Mouse (Mus musculus) heart, embryonic 15.5 days (tissue): ENCODE measurements around the gene 4930516K23Rik. TPM values are rescaled to one million over a fixed set of nuclear protein-coding genes. Genes with fewer than 3 reads are reported as not detected.

Experiments used
- ATAC-seq: fragments of 200-750 bp; cut with Nextera tagmentation; replicated peaks from 2 replicates; pipeline ENCODE4 v1.8.0; 2017; ENCODE audit warnings: low read depth, moderate TSS enrichment; ENCODE audit not compliant: insufficient number of reproducible peaks, insufficient read depth, low FRiP score
- H3K27ac ChIP-seq: fragments of 300-500 bp; sonication (generic); 2 replicates; pipeline ENCODE4 v1.5.1; 2015; ENCODE audit warnings: mild to moderate bottlenecking, inconsistent platforms
- H3K27me3 ChIP-seq: fragments of 300-500 bp; sonication (generic); 2 replicates; pipeline ENCODE4 v1.6.1; 2015; ENCODE audit warnings: inconsistent platforms
- H3K36me3 ChIP-seq: fragments of 300-500 bp; sonication (generic); 2 replicates; pipeline ENCODE4 v1.6.1; 2015; ENCODE audit warnings: mild to moderate bottlenecking, inconsistent platforms
- H3K4me1 ChIP-seq: fragments of 300-500 bp; sonication (generic); replicated peaks from 2 replicates; pipeline ENCODE4 v1.6.1; 2015; ENCODE audit warnings: inconsistent platforms
- H3K4me2 ChIP-seq: fragments of 300-500 bp; sonication (generic); 2 replicates; pipeline ENCODE4 v1.6.1; 2015; ENCODE audit warnings: inconsistent platforms, mild to moderate bottlenecking, moderate library complexity
- H3K4me3 ChIP-seq: fragments of 300-500 bp; sonication (generic); 2 replicates; pipeline ENCODE4 v1.5.1; 2015; ENCODE audit warnings: mild to moderate bottlenecking, inconsistent platforms
- H3K9ac ChIP-seq: fragments of 300-500 bp; sonication (generic); 2 replicates; pipeline ENCODE4 v1.6.1; 2015; ENCODE audit warnings: mild to moderate bottlenecking, inconsistent platforms
- H3K9me3 ChIP-seq: fragments of 300-500 bp; sonication (generic); replicated peaks from 2 replicates; pipeline ENCODE4 v1.6.1; 2016; ENCODE audit warnings: inconsistent platforms
- WGBS: fragments of 180-500 bp; shearing (Covaris S2); methylation state at CpG from one replicate; pipeline ENCODE4 v1.1.7; 2015; ENCODE audit warnings: mixed read lengths; 5-methylcytosine and 5-hydroxymethylcytosine counted together
- polyA plus RNA-seq: library from polyadenylated mRNA; unstranded; fragments of >200 nt; fragmentation: Nextera tagmentation; extraction: Ambion mirVana; gene quantifications from 2 replicates; pipeline ENCODE4 v1.2.1, GENCODE M21; 2015

Gene 4930516K23Rik
- polyA plus RNA-seq: not detected in 2 replicates

DNA sequence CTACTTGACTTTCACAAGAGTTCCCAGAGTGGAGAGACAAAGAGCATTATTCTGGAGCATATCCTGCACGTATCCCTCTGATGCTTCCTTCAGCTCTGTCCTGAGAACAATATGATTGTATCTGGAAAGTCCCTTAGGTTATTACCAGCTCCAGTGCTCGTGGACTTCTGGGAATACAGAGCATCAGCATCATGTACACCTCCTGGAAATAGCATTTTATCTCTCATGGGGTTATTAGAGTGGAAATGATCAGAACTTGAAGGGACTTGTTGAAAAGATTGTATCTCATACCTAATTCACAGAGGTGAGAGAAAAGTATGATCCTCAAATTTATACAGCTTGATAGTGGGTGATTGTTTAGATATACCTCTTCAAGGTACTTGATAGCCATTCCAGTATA, at the start of gene 4930516K23Rik:
TSS of gene 4930516K23Rik (minus strand) at position 101 of the 400 bp plus-strand sequence.
- H3K36me3 ChIP-seq: no peaks in the 10 kb centered on the region
- no peaks in the 10 kb centered on the region for H3K4me1 ChIP-seq
- no peak within 1 kb of the TSS for H3K4me2 ChIP-seq
- no peaks in the 10 kb centered on the region for H3K9me3 ChIP-seq
- no peak within 1 kb of the TSS for H3K4me3 ChIP-seq
- no peak within 1 kb of the TSS for H3K27ac ChIP-seq
- no peak within 1 kb of the TSS for H3K9ac ChIP-seq
- no peaks in the 10 kb centered on the region for H3K27me3 ChIP-seq
- no peak for ATAC-seq
- WGBS: 37% methylated on average over 2 of the region's 2 CpGs

DNA sequence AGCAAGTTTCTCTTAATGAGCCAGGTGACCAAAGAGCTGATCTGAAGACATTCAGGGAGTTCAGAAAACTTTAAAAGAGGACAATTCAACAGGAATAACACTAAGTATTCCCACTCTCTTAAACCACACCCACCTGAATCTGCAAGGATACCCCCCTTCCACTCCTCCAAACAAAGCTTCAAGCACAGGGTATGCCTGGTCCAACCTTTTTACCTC, 43.4 kb upstream of the 4930516K23Rik start, which contains the start of gene Olfr646:
TSS of gene Olfr646 (plus strand) at position 117 of the 216 bp plus-strand sequence.
- no peak for ATAC-seq
- Histone ChIP-seq H3K27ac (no peak within 1 kb of the TSS), H3K4me2 (no peak within 1 kb of the TSS), H3K9ac (no peak within 1 kb of the TSS), H3K36me3 (no peaks in the 10 kb centered on the region), H3K4me1 (no peaks in the 10 kb centered on the region), H3K4me3 (no peak within 1 kb of the TSS), H3K27me3 (no peaks in the 10 kb centered on the region), H3K9me3 (no peaks in the 10 kb centered on the region)

GRCm38 (mm10) chr7:104103913-104104756, 42.9 kb upstream of the 4930516K23Rik start:
- no peak overlapping the region for H3K27ac ChIP-seq
- no peaks in the 10 kb centered on the region for H3K27me3 ChIP-seq
- H3K4me3 ChIP-seq: no peak overlapping the region
- no peaks in the 10 kb centered on the region for H3K9me3 ChIP-seq
- no peak overlapping the region for H3K9ac ChIP-seq
- no peak for ATAC-seq
- H3K4me2 ChIP-seq: no peak overlapping the region
- no peaks in the 10 kb centered on the region for H3K4me1 ChIP-seq
- H3K36me3 ChIP-seq: no peaks in the 10 kb centered on the region
- 68% methylated on average over 4 of the region's 4 CpGs for WGBS

DNA sequence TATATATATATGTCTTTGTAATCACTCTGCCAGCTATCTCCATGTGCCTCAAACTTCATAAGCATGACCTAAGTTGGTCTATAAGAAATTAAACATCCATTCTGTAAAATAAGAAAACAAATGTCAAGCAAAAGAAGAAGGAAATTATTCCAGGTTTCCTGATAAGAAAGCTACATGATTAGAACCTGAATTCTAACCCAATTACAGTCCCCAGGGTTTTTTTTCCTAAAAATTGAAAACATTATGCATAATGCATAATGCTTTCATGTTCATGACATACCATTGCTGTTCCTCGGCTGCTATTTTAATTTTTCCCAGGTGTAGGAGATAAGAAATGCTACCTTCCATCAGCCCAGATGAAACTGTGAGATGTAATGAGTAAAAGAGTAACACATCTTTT, 24.1 kb upstream of the 4930516K23Rik start, which contains the start of gene Olfr645:
TSS of gene Olfr645 (minus strand) at position 101 of the 400 bp plus-strand sequence.
- H3K4me1 ChIP-seq: no peaks in the 10 kb centered on the region
- WGBS: 70% methylated on average over 1 of the region's 1 CpGs
- no peak within 1 kb of the TSS for H3K4me2 ChIP-seq
- no peak for ATAC-seq
- H3K27ac ChIP-seq: no peak within 1 kb of the TSS
- no peaks in the 10 kb centered on the region for H3K27me3 ChIP-seq
- no peak within 1 kb of the TSS for H3K9ac ChIP-seq
- no peak within 1 kb of the TSS for H3K4me3 ChIP-seq
- H3K9me3 ChIP-seq: no peaks in the 10 kb centered on the region
- H3K36me3 ChIP-seq: no peaks in the 10 kb centered on the region

DNA sequence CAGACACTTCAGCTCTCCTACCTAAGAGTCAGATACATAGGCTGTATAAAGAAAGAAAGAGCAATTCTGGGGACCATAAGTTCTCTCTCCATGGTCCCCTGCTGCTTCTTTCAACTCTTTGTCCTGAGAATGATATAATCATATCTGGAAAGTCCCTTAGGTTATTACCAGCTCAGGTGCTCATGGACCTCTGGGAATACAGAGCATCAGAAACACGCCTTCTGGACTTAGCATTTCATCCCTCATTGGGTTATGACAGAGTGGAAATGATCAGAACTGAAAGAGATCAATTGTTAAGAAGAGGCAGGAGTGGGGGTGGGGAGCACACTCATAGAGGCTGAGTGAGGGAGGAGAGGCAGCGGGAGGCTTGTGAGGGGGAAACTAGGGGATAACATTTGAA, 10.5 kb upstream of the 4930516K23Rik start, which contains the start of gene Olfr644:
TSS of gene Olfr644 (minus strand) at position 101 of the 400 bp plus-strand sequence.
- no peak for ATAC-seq
- 56% methylated on average over 2 of the region's 2 CpGs for WGBS
- H3K36me3 ChIP-seq: no peaks in the 10 kb centered on the region
- no peak within 1 kb of the TSS for H3K4me2 ChIP-seq
- no peak within 1 kb of the TSS for H3K27ac ChIP-seq
- H3K9ac ChIP-seq: no peak within 1 kb of the TSS
- no peaks in the 10 kb centered on the region for H3K27me3 ChIP-seq
- H3K9me3 ChIP-seq: no peaks in the 10 kb centered on the region
- no peaks in the 10 kb centered on the region for H3K4me1 ChIP-seq
- H3K4me3 ChIP-seq: no peak within 1 kb of the TSS

DNA sequence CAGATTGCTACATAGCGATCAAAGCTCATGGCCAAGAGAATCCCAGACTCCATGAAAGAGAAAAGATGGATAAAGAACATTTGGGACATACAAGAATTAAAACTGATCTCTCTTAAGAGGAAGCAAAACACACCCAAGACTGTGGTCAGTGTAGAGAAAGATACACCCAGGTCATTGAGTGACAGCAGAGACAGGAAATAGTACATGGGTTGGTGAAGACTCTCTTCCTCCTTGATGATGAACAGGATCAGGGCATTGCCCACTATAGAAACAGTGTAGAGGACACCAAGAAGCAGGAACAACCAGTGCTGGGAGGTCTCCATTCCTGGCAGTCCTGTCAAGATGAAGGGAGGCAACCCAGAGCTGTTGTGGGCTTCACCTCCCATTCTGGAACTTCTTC, 2.0 kb downstream of the 4930516K23Rik start:
- no peak for ATAC-seq
- H3K27ac ChIP-seq: no peak overlapping the region
- 81% methylated on average over 1 of the region's 1 CpGs for WGBS

GRCm38 (mm10) chr7:104052566-104052965, 8.7 kb downstream of the 4930516K23Rik start, which contains the start of gene Olfr642:
Gene Olfr642 (minus strand): TSS chr7:104052666.
- no peaks in the 10 kb centered on the region for H3K27me3 ChIP-seq
- H3K4me3 ChIP-seq: no peak within 1 kb of the TSS
- no peaks in the 10 kb centered on the region for H3K36me3 ChIP-seq
- no peaks in the 10 kb centered on the region for H3K9me3 ChIP-seq
- 73% methylated on average over 1 of the region's 1 CpGs for WGBS
- no peak within 1 kb of the TSS for H3K4me2 ChIP-seq
- no peak within 1 kb of the TSS for H3K9ac ChIP-seq
- ATAC-seq: no peak
- no peaks in the 10 kb centered on the region for H3K4me1 ChIP-seq
- H3K27ac ChIP-seq: no peak within 1 kb of the TSS

More for the DNA sequence above, 2.0 kb downstream of the 4930516K23Rik start:
- no peaks in the 10 kb centered on the region for H3K36me3 ChIP-seq
- no peaks in the 10 kb centered on the region for H3K9me3 ChIP-seq
- no peak overlapping the region for H3K4me2 ChIP-seq
- no peaks in the 10 kb centered on the region for H3K27me3 ChIP-seq
- no peak overlapping the region for H3K4me3 ChIP-seq
- H3K9ac ChIP-seq: no peak overlapping the region
- H3K4me1 ChIP-seq: no peaks in the 10 kb centered on the region

DNA sequence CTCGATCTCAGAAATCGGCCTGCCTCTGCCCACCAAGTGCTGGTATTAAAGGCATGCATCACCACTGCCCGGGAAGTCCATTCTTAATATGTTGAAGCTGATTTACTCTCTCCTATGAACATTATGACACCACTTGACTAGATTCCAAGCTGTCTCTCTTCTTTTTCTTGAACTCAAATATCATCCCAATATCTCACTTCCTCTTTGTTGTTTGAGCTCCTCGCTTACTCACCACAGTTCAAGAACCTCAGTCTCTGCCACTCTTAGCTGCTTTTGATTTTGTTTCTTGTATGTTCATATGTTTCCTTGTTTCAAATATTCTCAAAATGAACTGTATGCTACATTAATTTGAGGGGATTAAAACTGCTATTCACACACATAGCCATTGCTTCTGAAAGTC, 10.5 kb downstream of the 4930516K23Rik start:
- 82% methylated on average over 4 of the region's 4 CpGs for WGBS
- H3K4me2 ChIP-seq: no peak overlapping the region
- no peak overlapping the region for H3K9ac ChIP-seq
- no peaks in the 10 kb centered on the region for H3K36me3 ChIP-seq
- ATAC-seq: no peak
- H3K4me1 ChIP-seq: no peaks in the 10 kb centered on the region
- H3K27me3 ChIP-seq: no peaks in the 10 kb centered on the region
- H3K9me3 ChIP-seq: no peaks in the 10 kb centered on the region
- H3K27ac ChIP-seq: no peak overlapping the region
- H3K4me3 ChIP-seq: no peak overlapping the region

DNA sequence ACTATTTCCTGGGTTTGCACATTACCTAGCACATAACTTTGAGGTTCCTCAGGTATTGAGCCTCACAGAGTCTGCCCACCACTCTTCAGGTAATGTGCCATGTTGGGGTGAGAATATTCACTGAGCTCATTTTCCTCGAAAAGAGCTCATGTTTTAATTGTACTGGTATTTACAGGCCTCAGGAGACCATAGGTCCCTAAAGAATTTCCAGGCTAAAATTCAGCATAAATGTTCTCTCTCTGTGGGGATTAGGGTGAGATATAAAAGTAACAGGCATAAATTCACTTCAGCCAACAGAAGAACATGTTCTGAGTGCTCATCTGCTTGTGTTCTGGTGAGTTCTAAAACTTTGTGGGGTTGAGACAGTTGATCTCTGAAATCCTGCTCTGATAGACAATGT, 26.1 kb downstream of the 4930516K23Rik start, which contains the start of gene Olfr641:
TSS of gene Olfr641 (plus strand) at position 301 of the 400 bp plus-strand sequence.
- H3K4me2 ChIP-seq: no peak within 1 kb of the TSS
- H3K4me3 ChIP-seq: no peak within 1 kb of the TSS
- no peak within 1 kb of the TSS for H3K27ac ChIP-seq
- WGBS: 63% methylated on average over 1 of the region's 1 CpGs
- no peak within 1 kb of the TSS for H3K9ac ChIP-seq
- no peaks in the 10 kb centered on the region for H3K27me3 ChIP-seq
- H3K4me1 ChIP-seq: no peaks in the 10 kb centered on the region
- no peaks in the 10 kb centered on the region for H3K36me3 ChIP-seq
- no peak for ATAC-seq
- no peaks in the 10 kb centered on the region for H3K9me3 ChIP-seq

GRCm38 (mm10) chr7:104026978-104027377, 34.3 kb downstream of the 4930516K23Rik start:
- H3K4me2 ChIP-seq: no peak overlapping the region
- no peaks in the 10 kb centered on the region for H3K4me1 ChIP-seq
- no peaks in the 10 kb centered on the region for H3K36me3 ChIP-seq
- no peaks in the 10 kb centered on the region for H3K9me3 ChIP-seq
- WGBS: 73% methylated on average over 3 of the region's 3 CpGs
- no peaks in the 10 kb centered on the region for H3K27me3 ChIP-seq
- H3K9ac ChIP-seq: no peak overlapping the region
- no peak overlapping the region for H3K27ac ChIP-seq
- no peak overlapping the region for H3K4me3 ChIP-seq
- no peak for ATAC-seq

- WGBS: 72% methylated on average over 6 of the region's 6 CpGs
- no peaks in the 10 kb centered on the region for H3K36me3 ChIP-seq
- H3K4me3 ChIP-seq: no peak within 1 kb of the TSS
- H3K27ac ChIP-seq: no peak within 1 kb of the TSS
- ATAC-seq: no peak
- no peak within 1 kb of the TSS for H3K4me2 ChIP-seq
- no peaks in the 10 kb centered on the region for H3K4me1 ChIP-seq
- no peak within 1 kb of the TSS for H3K9ac ChIP-seq
- H3K9me3 ChIP-seq: no peaks in the 10 kb centered on the region
- H3K27me3 ChIP-seq: no peaks in the 10 kb centered on the region
Observed at GRCm38 (mm10) chr7:104025473-104025872, 35.8 kb downstream of the 4930516K23Rik start, which contains the start of gene Olfr640. Gene Olfr640 (minus strand): TSS chr7:104025573.

GRCm38 (mm10) chr7:104021651-104022050, 39.6 kb downstream of the 4930516K23Rik start:
- Histone ChIP-seq H3K4me3 (no peak overlapping the region), H3K4me2 (no peak overlapping the region), H3K4me1 (no peaks in the 10 kb centered on the region), H3K9me3 (no peaks in the 10 kb centered on the region), H3K36me3 (no peaks in the 10 kb centered on the region), H3K9ac (no peak overlapping the region), H3K27ac (no peak overlapping the region), H3K27me3 (no peaks in the 10 kb centered on the region)
- ATAC-seq: no peak
- 81% methylated on average over 6 of the region's 6 CpGs for WGBS
